Mouse (Mus musculus) testis, postnatal 14 days (tissue): Measurements from ENCODE around the gene Slc17a8.
"Not testable (repeated sequence)": the region's sequence is repeated elsewhere in the genome, so short reads cannot be mapped to it uniquely, and the experiment has no call there.

Experiments
- DNase-seq: peaks from one replicate; pipeline ENCODE4 v3.0.0; 2021; ENCODE audit warnings: low spot score

Slc17a8 gene

GRCm38 (mm10) chr10:89589877-89590276, 31.2 kb downstream of the Slc17a8 start:
- DNase-seq, result no peak

GRCm38 (mm10) chr10:89588708-89589107, 32.3 kb downstream of the Slc17a8 start:
- DNase-seq, result no peak

DNA sequence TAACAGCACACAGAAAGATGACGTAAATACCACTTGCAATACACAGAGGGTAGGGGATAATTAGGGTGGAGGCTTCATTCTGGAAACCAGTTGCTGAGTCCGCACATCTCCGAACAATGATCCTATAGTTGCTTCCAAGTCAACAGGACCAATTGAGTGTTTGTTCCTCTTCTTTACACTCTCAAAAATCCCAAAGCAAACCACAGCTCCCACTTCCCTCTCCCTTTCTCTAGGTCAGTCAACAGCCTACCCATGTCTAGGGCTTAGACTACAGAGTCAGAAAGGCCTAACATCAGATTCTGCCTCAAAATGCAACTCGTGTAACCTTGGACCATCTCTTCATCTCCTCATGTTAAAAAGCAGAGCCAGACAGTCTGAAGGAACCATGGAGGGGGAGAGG, 36.3 kb downstream of the Slc17a8 start:
- no peak for DNase-seq

- DNase-seq, result no peak
These were observed 42.3 kb downstream of the Slc17a8 start for GRCm38 (mm10) chr10:89578801-89579200.

DNA sequence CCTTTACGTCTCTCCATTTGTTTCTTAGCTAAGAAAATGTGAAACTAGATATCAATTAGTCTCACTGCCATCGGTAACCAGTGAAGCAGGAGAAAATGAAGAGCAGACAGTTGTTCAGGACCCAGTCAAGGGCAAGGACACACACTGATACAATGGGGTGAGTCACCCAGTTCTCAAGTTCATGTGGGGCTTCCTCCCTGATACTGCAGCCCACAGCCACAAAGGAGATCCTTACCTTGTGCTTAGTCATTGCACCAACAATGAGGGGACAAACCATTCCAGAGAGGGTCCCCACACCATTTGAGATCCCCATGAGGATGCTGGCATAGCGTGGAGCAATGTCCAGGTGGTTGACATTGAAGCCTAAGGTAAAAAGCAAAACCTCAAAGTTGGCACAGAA, 43.4 kb downstream of the Slc17a8 start:
- DNase-seq, result no peak

DNA sequence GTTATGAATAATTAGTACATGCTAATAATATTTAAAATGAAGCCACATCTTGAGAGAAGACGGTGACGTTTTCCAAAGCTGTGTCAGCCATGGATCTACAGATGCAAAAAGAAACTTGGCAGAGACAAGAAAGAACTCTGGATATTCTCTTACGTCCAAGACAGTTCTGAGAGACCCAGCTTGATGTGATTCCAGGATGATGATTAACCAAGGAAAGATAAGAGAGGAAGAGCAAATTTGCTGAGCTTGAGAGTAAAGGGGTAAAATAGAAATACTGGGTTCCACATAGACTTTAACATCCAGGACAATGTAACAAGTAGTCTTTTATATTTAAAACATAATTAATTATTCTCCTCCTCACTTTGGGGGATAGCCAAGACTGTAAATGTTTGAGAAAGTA, 47.6 kb downstream of the Slc17a8 start:
- DNase-seq, result no peak

DNA sequence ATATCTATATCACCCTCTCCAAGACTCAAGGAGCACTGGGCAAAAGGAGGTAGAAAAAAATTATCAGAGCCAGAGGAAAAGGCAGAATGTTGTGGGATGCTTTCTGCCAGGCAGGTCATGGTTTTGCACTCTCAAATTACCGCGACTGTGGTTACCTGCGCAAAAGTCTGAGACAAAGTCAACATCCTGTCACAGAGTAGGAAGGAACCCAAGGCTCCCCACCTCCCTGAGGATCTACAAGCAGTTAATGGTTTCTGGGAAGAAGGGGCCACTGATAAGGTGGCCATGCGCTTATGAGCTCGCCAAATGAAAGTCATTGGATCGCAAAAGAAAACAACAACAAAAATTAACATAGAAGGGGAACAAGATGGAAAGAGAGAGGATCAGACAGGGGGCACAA, 48.1 kb downstream of the Slc17a8 start:
- DNase-seq, result no peak

GRCm38 (mm10) chr10:89567391-89567790, 53.7 kb downstream of the Slc17a8 start:
- no peak for DNase-seq

- DNase-seq, result no peak
These were observed 55.6 kb downstream of the Slc17a8 start for GRCm38 (mm10) chr10:89565301-89566022.

GRCm38 (mm10) chr10:89562113-89562512, 58.9 kb downstream of the Slc17a8 start:
- no peak for DNase-seq

DNA sequence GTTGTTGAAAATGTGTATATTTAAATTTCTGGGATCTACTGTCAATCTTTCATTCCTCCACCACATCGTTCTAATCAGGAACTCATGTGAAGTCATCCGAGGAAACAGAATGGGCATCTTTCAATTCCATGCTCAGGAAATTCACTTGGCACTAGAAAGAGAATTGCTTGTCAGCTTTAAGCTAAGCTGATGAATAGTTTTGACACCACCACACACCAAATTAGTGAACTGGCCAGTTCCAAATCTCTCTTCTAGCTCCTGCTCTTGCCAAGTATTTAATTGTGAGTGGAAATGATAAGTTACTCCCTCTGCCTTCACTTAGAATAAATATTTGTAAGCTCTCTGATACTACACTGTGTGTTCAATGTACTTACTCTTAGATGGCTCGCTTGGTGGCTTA, 61.7 kb downstream of the Slc17a8 start:
- no peak for DNase-seq

DNA sequence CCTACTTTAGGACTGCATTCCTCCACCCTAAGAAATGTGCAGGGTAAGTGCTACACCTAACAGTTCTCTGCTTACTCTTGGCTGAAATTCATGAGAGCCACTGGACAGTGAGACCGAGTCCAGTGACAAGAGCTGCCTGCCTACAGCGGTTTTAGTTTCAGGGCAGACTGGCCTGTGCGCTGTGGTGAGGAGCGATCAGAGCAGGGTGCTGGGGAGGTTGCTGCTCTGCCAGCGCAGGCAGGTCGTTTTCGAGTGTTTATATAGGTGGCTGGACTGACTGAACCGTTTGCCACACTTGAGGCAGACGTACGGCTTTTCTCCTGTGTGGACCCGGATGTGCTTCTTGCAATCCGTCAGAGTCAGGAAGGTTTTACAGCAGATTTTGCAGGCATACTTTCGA, 66.2 kb downstream of the Slc17a8 start:
- DNase-seq, result not testable (repeated sequence)

DNA sequence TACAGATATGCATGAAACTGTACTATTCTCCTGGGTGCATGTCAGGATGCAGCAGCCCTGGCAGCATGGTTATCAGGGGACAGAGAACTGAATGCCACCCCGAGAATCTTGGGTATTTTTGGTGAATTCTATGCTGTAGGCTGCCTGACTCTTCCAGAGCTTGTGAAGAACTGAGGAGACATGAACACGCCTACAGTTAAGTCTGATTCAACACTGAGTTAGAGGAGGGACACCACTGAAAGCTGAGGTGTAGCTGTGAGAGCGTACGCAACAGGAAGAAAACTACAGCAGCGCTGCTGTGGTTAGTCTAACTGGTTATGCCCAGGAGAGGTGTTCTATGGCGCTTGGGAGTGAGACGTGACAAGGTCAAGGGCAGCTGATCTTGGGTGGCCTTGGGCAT, 67.2 kb downstream of the Slc17a8 start:
- not testable (repeated sequence) for DNase-seq

GRCm38 (mm10) chr10:89553015-89553414, 68.0 kb downstream of the Slc17a8 start:
- no peak for DNase-seq

DNA sequence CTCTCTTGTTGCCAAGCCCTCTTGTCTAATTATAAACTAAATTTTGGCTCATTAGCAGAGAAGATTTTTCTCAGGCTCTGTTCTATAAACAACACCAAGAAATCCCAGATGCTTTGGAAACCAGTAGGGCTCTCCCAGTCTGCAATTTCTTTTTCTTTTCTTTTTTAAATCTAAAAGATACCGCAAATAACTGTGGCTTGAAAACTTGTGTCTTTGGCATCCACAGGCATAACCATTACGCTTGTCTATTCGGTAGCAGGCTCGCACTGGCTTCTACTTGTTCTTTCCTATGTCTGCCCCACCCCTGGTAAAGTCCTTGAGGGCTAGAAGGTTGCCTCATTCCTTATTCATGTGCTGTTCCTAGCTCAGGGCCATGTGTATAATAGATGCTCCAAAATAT, 69.4 kb downstream of the Slc17a8 start:
- DNase-seq, result no peak

DNA sequence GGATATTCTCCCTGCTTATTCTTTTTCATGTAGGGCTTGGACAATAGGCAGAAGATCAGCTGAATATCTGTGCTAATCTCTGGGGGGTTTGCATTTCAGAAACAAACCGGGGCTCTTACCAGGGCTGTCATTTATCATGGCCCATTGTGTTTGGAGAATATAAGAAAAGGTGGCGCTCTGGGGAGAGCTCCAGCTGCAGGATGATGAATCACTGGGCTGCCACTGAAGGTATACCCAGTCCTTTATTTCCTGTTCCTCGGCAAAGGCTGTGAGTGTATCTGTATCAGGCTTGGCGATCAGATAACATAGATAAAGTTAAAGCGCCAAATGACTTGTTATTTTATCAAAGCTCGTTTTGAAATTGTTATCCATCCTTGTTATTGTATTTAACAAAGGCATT, 73.0 kb downstream of the Slc17a8 start:
- no peak for DNase-seq

DNA sequence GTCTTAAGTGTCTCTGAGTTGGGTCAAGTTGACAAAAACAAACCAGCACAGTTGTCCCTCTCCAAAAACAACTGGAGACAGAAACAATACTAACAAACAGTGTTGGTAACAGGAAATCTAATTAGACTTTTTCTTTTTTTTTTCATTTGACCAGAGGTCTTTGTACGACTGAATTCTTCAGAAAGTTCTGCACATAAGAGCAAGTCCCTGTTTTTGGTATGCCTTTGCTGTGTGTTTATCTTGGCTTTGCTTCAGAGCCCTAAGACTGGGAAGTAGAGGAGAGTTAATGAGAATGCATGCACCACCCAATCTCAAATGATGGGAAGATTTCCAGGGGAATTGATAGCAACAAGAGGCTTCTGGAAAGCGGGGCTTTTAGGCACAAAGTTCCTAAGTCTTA, 74.1 kb downstream of the Slc17a8 start:
- no peak for DNase-seq

DNA sequence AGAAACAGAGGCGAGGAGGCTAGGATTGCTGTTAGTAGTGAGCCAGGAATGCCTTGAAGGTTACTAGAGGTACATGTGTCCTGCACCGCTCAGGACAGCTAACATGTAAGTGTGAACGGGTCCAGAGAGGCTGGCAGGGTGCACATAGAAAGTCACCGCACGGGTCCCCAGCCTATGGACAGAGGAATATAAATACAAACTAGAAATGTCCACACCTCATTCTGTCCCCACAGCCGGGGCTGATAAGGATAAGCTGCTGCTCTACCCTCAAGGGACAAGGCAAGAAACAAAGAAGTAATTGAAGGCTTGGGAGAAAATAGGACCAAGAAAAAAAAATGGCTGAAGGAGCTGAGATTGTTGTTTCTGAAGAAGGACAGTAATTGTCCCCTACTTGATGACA, 77.2 kb downstream of the Slc17a8 start:
- DNase-seq, result no peak

DNA sequence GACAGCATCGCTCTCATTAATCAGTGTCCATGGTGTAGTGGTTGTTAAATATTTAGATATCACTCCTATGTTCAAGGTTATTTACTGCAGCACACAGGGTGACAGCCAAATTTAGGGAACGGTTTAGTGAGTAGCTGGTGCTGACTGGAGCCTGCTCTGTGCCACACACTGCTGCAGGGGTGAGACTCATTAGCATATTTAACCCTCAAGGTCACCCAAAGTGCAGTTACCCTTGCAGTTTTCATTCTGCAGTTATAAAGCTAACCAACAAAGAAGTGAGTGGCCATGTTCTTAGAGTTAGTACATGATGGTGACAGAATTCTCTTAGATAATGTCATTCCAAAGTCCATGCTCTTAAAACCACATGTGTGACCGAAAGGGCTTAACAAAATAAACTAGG, 78.7 kb downstream of the Slc17a8 start:
- no peak for DNase-seq

DNA sequence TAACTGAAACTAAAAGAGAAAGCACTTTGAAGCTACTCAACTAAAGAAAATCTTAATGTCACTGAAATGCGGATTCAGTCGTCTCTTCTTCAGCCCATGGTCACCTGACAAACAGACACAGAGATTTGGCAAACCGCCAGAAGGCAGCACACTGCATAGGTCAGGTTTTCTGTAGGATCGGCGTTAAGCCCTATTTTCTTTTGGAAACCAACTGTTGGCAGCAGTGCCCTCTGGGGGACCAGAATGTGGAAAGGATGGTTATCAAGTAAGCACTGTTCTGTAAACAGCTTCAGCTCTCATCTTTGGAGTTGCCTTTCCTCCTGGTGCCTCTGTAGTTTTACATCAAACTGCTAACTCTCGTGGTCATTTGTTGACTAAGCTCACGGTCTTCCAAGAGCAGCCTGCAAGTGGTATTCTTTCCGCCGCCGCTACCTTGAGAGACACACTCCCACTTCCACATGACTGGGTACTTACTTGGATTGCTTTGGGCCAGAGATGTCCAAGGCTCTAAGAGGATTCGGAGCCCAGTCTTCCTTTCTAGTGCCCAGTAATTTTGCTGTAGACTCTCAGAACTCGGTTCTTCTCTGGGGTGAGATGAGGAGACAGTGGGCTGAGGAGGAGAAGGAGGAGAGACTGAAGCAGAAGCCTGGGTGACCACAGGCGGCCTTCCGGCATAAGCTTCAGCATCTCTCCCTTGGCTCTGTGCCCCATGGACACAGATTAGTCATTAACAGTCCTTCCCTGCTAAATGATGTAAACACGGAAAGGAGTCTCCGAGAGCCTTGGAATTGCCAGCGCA, 87.9 kb downstream of the Slc17a8 start, which contains the start of gene Nr1h4:
Nr1h4 (minus strand) TSS at position 657 of the 799 bp plus-strand sequence.
- DNase-seq, result peak; percentile 11

GRCm38 (mm10) chr10:89532451-89532850, 88.6 kb downstream of the Slc17a8 start:
- DNase-seq, result no peak

DNA sequence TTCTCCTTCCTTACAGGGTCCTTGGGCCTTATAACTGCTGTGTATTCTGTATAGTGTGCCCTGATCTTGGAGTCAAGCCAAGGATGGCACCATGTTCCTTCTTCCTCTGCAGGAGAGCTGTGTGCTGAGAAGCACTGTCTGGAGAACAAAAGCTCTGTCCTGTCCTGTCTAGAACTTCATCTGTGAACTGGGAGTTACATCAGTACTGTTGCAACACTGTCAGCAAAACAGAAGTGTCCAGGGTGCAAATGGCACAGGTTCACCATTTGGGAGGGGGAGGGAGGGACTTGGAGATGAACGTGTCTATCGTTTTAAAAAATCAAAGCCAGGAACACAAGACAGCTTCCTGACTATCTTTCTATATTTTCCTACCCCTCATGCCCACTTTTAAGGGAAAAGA, 89.1 kb downstream of the Slc17a8 start:
- no peak for DNase-seq

GRCm38 (mm10) chr10:89531194-89531634, 89.8 kb downstream of the Slc17a8 start:
- DNase-seq, result no peak
